Mouse (Mus musculus): Measurements from ENCODE around the gene Samd4.

DNA sequence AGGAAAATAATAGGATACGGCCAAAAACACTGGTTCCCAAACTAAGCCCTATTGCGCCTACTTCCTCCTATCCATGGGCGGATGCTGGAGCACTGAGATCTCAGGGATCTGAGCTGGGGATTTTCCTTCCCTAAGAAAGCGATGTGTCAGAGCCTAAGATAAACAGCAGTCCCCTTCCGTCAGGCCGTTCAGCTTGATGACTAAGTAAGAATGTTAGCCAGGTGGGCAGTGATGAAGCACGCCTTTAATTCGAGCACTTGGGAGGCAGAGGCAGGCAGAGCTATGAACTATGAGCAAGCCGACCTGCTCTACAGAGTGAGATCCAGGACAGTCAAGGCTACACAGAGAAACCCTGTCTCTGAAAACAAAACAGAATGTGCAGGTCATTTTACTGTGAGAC lies 140.9 kb downstream of the Samd4 start:
- TF ChIP-seq POLR2A (IDR thresholded peaks at IDR 0.05; ENCODE audit: insufficient read depth, low read length) (no peak), CTCF (IDR thresholded peaks at IDR 0.05; ENCODE audit: low read depth, low read length) (no peak), EP300 (IDR thresholded peaks at IDR 0.05; ENCODE audit: insufficient read depth, low read depth, low read length) (no peak)
